Mouse (Mus musculus) heart, postnatal 0 days (tissue): ENCODE measurements around the gene Pbrm1.

ENCODE experiments used
- CTCF ChIP-seq: IDR thresholded peaks from 2 replicates; pipeline ENCODE4 v1.5.1; 2016; ENCODE audit warnings: antibody characterized with exemption, control low read depth, low read depth
- EP300 ChIP-seq: IDR thresholded peaks from 2 replicates; pipeline ENCODE4 v1.6.1; 2016; ENCODE audit warnings: antibody characterized with exemption, low read depth

DNA sequence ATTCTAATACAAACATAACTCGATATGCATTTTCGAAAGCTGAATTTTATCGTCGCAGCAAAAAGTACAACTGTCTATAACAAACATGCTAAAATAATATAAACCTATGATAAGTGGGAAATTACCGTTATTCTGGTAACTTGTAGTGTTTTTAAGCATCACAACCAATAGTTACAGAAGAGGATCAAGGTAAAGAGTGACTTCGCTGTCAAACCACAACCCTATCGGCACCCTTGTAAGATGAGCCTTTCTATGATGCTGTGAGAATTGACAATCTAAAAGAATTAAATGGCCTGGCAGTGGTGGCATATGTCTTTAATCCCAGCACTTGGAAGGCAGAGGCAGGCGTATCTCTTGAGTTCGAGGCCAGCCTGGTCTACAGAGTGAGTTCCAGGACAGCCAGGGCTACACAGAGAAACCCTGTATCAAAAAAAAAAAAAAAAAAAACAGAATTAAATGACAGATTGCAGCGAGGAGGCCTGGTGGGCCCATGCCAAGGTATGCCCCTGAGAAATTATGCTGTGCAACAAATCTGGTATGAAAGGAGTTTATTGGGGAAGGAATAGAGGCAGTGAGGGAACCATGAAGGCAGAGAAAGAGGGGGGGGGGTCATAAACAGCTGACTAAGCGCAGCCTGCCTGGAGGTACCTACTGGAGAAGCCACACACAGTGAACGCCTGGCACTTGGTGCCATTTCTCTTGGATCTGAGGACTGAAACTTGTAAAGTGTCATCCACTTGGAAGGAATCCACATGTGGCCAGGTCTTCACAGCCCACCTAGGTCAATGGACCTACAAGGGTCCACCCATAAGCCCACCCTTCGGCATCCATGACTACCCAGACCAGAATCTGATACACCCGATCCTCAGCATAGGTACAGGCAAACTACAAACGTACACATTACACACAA, 110.6 kb downstream of the Pbrm1 start:
- no peak for TF ChIP-seq CTCF
- no peak for TF ChIP-seq EP300
